Mouse (Mus musculus) spleen, adult 10 weeks (tissue): Measurements from ENCODE around the gene Dpt. TPM values are rescaled to one million over a fixed set of nuclear protein-coding genes. Genes with fewer than 3 reads are reported as not detected.

Experiments used
- polyA plus RNA-seq: library from polyadenylated mRNA; stranded (reverse); fragments of 350-450 nt; fragmentation: Illumina TruSeq; extraction: RNeasy Lipid Tissue Mini Kit (QIAGEN cat#74804); gene quantifications from one replicate; pipeline ENCODE4 v1.2.3, GENCODE M21; 2015; ENCODE audit warnings: low replicate concordance; ENCODE audit not compliant: insufficient read depth

Dpt gene
- 41.1 TPM for polyA plus RNA-seq

GRCm38 (mm10) chr1:164796471-164796870 lies at the start of gene Dpt:
TSS of gene Dpt (plus strand) at chr1:164796644.

Other genes with a start within 250 kb of the Dpt start
- gene Xcl1, start 138.9 kb downstream of the Dpt start, polyA plus RNA-seq: 20.3 TPM